Mouse (Mus musculus): ENCODE data around the gene D630045J12Rik. TPM values are rescaled to one million over a fixed set of nuclear protein-coding genes. Genes with fewer than 3 reads are reported as not detected.

Gene D630045J12Rik
- polyA plus RNA-seq (2014; fragmentation: Nextera tagmentation; extraction: Ambion mirVana): 3.0 TPM in 2 replicates

DNA sequence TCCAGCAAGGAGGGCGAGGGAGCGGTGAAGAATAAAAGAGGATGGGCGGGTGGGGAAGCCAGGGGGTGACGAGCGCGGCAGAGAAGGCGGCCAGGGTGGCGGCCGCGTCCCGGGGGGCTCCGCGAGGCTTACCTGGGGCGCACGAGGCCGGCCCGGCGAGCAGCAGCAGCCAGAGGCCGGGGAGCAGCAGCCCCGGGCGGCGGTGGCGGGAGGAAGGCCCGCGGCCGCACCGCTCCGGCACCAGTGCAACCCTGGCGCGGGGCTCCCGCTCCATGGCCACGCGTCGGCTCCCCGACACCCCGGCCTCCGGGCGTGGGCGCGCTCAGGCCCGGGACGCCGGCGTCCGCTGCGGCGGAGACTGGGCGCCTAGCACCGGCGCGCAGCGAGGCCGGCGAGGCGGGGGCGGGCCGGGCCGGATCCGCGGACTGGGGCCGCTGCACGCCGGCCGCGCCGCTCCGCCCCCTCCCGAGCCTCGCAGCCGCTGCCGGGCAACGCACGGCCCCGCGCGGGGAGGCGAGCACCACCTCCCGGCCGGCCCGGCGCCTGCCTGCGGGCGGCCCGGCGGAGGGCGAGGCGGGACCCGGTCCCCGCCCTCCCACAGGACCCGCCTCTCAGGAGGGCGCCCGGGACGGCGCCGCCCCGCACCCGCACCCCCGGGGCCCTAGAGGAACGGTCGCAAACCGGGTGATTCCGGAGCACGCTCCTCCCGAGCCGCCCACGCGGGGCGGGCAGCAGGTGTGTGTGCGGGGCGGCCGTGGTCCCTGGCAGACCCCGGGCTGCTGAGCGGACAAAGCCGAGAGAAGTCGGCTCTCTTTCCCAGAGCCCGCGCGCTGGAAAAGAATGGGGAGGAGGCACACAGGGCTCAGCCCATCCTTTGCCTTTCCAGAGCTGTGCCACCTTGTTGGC lies at the start of gene D630045J12Rik:
Gene D630045J12Rik (minus strand): TSS at position 274 of the 906 bp plus-strand sequence.
- WGBS: under 1% methylated on average over 100 of the region's 118 CpGs
- Histone ChIP-seq H3K9ac (ENCODE audit: low read depth, low read length) (peak within 1 kb of the TSS; percentile 80), H3K27me3 (replicated peaks; ENCODE audit: control insufficient read depth, insufficient read depth, low read length) (no peaks in the 10 kb centered on the region), H3K27ac (ENCODE audit: low read depth, low read length) (peak within 1 kb of the TSS; percentile 47), H3K4me3 (ENCODE audit: low read depth, low read length) (peak within 1 kb of the TSS; percentile 78), H3K36me3 (ENCODE audit: control insufficient read depth, insufficient read depth, low read length) (no peaks in the 10 kb centered on the region), H3K4me2 (peak within 1 kb of the TSS; percentile 97), H3K4me1 (replicated peaks; ENCODE audit: control insufficient read depth, insufficient read depth, low read length) (peaks cover 3% of the 10 kb centered on the region; the same call in 1 of the 2 replicates), H3K9me3 (ENCODE audit: control insufficient read depth, low read length) (no peaks in the 10 kb centered on the region)
- DNase-seq (ENCODE audit: low spot score) (peak; percentile 68), ATAC-seq (replicated peaks; ENCODE audit: low FRiP score) (peak; percentile 90)

DNA sequence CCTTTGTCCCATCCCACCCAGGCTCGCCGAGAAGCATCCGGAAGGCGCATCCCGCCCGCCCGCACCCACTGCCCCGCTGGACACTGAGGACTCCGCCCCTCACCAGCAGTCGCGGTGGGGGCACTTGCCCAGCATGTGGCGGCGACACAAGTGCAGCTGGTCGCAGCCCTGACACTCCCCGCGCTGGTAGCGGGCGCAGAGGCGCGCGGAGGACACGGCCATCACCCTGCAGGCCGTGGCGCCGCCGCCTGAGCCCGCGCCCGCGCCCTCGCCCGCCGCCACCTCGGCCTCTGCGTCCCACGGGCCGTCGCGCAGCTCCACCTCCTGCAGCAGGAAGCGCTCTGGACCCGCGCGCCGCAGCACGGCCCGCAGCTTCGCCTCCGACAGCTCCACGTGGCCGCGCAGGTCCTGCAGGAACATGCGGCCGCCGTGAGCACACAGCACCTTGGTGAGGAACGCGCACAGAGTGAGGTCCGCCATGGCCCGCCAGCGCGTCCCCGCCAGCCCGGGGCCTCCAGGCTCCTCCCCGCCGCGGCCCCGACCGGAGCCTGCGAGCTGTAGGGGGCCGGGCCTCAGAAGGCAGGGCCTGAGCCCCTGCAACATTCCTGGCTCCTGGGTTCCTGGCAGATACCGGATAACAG lies 45.1 kb upstream of the D630045J12Rik start, which contains the start of gene Zc3hav1l:
Gene Zc3hav1l (minus strand): TSS at position 499 of the 641 bp plus-strand sequence.
- under 1% methylated on average over 65 of the region's 70 CpGs for WGBS
- Histone ChIP-seq H3K36me3 (ENCODE audit: control insufficient read depth, insufficient read depth, low read length) (peaks cover 12% of the 10 kb centered on the region), H3K9me3 (ENCODE audit: control insufficient read depth, low read length) (no peaks in the 10 kb centered on the region), H3K27me3 (replicated peaks; ENCODE audit: control insufficient read depth, insufficient read depth, low read length) (no peaks in the 10 kb centered on the region), H3K4me3 (ENCODE audit: low read depth, low read length) (peak within 1 kb of the TSS; percentile 92), H3K4me1 (replicated peaks; ENCODE audit: control insufficient read depth, insufficient read depth, low read length) (peaks cover 9% of the 10 kb centered on the region), H3K27ac (ENCODE audit: low read depth, low read length) (peak within 1 kb of the TSS; percentile 95), H3K9ac (ENCODE audit: low read depth, low read length) (peak within 1 kb of the TSS; percentile 97), H3K4me2 (peak within 1 kb of the TSS; percentile 89)
- ATAC-seq (replicated peaks; ENCODE audit: low FRiP score): peak; percentile 95
- DNase-seq (ENCODE audit: low spot score): peak; percentile 84

DNA sequence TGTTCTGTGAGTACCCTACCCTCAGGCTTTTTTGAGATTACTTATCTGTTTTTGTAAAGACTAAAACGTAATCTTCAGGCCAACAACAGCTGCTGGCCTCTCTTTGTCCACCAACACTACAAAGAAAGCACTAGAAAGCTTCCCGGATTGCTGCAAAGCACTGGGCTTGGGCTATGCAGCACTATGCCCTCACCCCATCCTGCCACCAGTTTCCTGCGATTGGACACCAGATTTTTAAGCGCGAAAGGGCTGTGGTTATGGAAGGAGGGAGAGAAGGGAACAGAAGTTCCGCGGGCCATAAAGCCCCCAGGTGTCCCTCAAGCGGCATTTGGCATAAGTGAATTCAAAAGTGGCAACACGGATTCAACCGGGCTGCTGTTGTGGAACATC lies 44.4 kb upstream of the D630045J12Rik start:
- Histone ChIP-seq H3K36me3 (ENCODE audit: control insufficient read depth, insufficient read depth, low read length) (peaks cover 12% of the 10 kb centered on the region), H3K4me3 (ENCODE audit: low read depth, low read length) (peak overlapping the region; percentile 92), H3K27ac (ENCODE audit: low read depth, low read length) (peak overlapping the region; percentile 95), H3K9me3 (ENCODE audit: control insufficient read depth, low read length) (no peaks in the 10 kb centered on the region), H3K4me2 (peak overlapping the region; percentile 89), H3K27me3 (replicated peaks; ENCODE audit: control insufficient read depth, insufficient read depth, low read length) (no peaks in the 10 kb centered on the region), H3K9ac (ENCODE audit: low read depth, low read length) (peak overlapping the region; percentile 97), H3K4me1 (replicated peaks; ENCODE audit: control insufficient read depth, insufficient read depth, low read length) (peaks cover 9% of the 10 kb centered on the region)
- ATAC-seq (replicated peaks; ENCODE audit: low FRiP score): no peak
- 1% methylated on average over 10 of the region's 10 CpGs for WGBS
- peak; percentile 51 for DNase-seq (ENCODE audit: low spot score)

DNA sequence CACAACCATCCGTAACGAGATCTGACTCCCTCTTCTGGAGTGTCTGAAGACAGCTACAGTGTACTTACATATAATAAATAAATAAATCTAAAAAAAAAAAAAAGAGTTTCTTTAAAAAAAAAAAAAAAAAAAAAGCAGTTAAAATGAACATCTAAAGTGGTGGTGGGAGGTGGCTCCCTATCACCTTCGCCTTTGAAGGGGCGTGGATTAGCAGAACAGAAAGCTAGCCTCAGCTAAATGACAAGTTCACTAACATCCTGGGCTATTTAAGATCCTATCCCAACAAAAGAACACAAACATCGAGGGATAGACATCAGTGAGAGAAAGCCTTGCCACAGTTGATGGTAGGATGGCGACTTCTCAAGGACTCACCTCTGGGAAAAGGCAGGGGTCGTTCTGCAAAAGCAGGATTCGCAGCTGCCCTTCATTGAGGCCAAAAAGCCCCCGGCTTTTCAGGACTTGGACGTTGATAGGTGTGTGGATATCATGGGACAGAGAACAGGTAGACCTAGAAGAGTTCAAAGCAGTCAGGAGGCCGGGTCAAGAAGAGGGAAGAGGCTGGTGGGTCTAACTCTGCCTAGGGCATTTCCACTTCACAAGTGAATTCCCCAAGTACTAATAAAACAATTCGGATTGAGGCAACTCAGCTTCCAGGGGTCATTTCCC lies 43.9 kb upstream of the D630045J12Rik start:
- peak overlapping the region; percentile 97 for H3K9ac ChIP-seq (ENCODE audit: low read depth, low read length)
- no peaks in the 10 kb centered on the region for H3K27me3 ChIP-seq (replicated peaks; ENCODE audit: control insufficient read depth, insufficient read depth, low read length)
- 57% methylated on average over 12 of the region's 12 CpGs for WGBS
- peak overlapping the region; percentile 92 for H3K4me3 ChIP-seq (ENCODE audit: low read depth, low read length)
- ATAC-seq (replicated peaks; ENCODE audit: low FRiP score) (no peak), DNase-seq (ENCODE audit: low spot score) (no peak)
- peaks cover 12% of the 10 kb centered on the region for H3K36me3 ChIP-seq (ENCODE audit: control insufficient read depth, insufficient read depth, low read length)
- H3K9me3 ChIP-seq (ENCODE audit: control insufficient read depth, low read length): no peaks in the 10 kb centered on the region
- H3K4me1 ChIP-seq (replicated peaks; ENCODE audit: control insufficient read depth, insufficient read depth, low read length): peaks cover 9% of the 10 kb centered on the region
- no peak overlapping the region for H3K27ac ChIP-seq (ENCODE audit: low read depth, low read length)
- peak overlapping the region; percentile 89 for H3K4me2 ChIP-seq

DNA sequence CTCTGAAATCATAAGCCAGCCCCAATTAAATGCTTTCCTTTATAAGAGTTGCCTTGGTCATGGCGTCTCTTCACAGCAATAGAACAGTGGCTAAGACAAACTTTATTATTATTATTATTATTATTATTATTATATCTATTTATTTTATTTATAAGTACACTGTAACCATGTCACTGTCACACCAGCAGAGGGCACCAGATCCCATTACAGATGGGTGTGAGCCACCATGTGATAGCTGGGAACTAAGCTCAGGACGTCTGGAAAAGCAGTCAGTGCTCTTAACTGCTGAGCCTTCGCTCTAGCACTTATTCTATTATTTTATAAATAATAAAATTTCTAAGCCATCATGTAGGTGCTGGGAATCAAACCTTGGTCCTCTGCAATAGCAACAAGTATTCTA lies 39.9 kb upstream of the D630045J12Rik start:
- peaks cover 23% of the 10 kb centered on the region for H3K36me3 ChIP-seq (ENCODE audit: control insufficient read depth, insufficient read depth, low read length)
- peaks cover 3% of the 10 kb centered on the region; the same call in 1 of the 2 replicates for H3K4me1 ChIP-seq (replicated peaks; ENCODE audit: control insufficient read depth, insufficient read depth, low read length)
- no peaks in the 10 kb centered on the region for H3K27me3 ChIP-seq (replicated peaks; ENCODE audit: control insufficient read depth, insufficient read depth, low read length)
- no peaks in the 10 kb centered on the region for H3K9me3 ChIP-seq (ENCODE audit: control insufficient read depth, low read length)
- ATAC-seq (replicated peaks; ENCODE audit: low FRiP score): no peak
- H3K9ac ChIP-seq (ENCODE audit: low read depth, low read length): no peak overlapping the region
- WGBS: 70% methylated on average over 3 of the region's 3 CpGs
- DNase-seq (ENCODE audit: low spot score): no peak
- no peak overlapping the region for H3K4me3 ChIP-seq (ENCODE audit: low read depth, low read length)
- H3K4me2 ChIP-seq: no peak overlapping the region
- no peak overlapping the region for H3K27ac ChIP-seq (ENCODE audit: low read depth, low read length)

DNA sequence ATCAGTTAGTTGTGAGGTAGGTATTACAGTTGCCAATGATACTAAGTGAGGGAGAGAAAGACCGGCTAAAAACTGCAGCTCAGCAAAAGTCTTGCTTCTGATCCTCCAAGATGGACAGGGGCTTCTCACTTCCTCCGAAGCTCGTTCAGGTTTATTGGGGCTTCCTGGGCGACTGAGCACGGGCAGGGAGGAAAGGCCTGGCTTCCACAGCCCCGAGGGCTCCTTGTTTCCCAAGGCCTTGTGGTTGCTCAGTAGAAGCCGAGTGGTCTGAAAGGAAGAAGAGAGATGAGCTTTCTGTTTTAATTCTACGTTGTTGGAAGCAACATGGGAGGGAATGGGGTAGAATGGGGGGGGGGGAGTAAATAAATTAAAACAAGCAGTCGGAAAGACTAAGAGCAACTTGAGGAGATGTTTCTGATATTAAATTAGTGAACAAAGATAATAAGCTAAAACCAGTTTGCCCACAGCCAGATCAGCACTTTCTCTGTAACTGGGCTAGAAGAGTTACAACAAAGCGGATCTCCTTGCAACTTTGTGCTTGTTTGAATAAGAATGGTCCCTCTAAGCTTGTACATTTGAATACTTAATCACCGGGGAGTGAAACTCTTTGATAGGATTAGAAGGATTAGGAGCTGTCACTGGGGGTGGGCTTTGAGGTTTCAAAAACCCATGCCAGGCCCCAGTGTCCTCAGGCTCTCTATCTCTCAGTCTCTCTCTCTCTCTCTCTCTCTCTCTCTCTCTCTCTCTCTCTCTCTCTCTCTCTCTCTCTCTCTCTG lies 39.2 kb upstream of the D630045J12Rik start:
- H3K9ac ChIP-seq (ENCODE audit: low read depth, low read length): no peak overlapping the region
- DNase-seq (ENCODE audit: low spot score) (no peak), ATAC-seq (replicated peaks; ENCODE audit: low FRiP score) (no peak)
- 75% methylated on average over 11 of the region's 11 CpGs for whole genome bisulfite sequencing
- H3K27ac ChIP-seq (ENCODE audit: low read depth, low read length): no peak overlapping the region
- no peaks in the 10 kb centered on the region for H3K9me3 ChIP-seq (ENCODE audit: control insufficient read depth, low read length)
- H3K4me1 ChIP-seq (replicated peaks; ENCODE audit: control insufficient read depth, insufficient read depth, low read length): peaks cover under 1% of the 10 kb centered on the region; the same call in 1 of the 2 replicates
- H3K4me3 ChIP-seq (ENCODE audit: low read depth, low read length): no peak overlapping the region
- H3K27me3 ChIP-seq (replicated peaks; ENCODE audit: control insufficient read depth, insufficient read depth, low read length): no peaks in the 10 kb centered on the region
- H3K36me3 ChIP-seq (ENCODE audit: control insufficient read depth, insufficient read depth, low read length): peaks cover 26% of the 10 kb centered on the region
- H3K4me2 ChIP-seq: no peak overlapping the region

DNA sequence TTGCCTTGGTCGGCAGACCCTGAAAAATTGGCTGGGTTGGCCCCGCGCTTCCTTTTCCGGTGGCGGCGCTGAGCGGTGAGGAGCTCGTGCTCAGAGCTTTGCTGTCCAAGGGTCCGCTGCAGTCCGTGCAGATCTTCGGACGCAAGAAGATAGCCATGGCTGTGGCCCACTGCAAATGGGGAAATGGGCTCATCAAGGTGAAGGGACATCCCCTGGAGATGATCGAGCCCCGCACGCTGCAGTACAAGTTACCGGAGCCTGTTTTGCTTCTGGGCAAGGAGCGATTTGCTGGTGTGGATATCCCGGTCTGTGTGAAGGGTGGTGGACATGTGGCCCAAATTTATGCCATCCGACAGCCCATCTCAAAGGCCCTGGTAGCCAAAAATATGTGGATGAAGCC lies 30.6 kb upstream of the D630045J12Rik start:
- no peaks in the 10 kb centered on the region for H3K27me3 ChIP-seq (replicated peaks; ENCODE audit: control insufficient read depth, insufficient read depth, low read length)
- peaks cover 4% of the 10 kb centered on the region; the same call in 1 of the 2 replicates for H3K9me3 ChIP-seq (ENCODE audit: control insufficient read depth, low read length)
- DNase-seq (ENCODE audit: low spot score) (no peak), ATAC-seq (replicated peaks; ENCODE audit: low FRiP score) (no peak)
- 97% methylated on average over 19 of the region's 19 CpGs for WGBS
- no peak overlapping the region for H3K27ac ChIP-seq (ENCODE audit: low read depth, low read length)
- peaks cover 36% of the 10 kb centered on the region for H3K36me3 ChIP-seq (ENCODE audit: control insufficient read depth, insufficient read depth, low read length)
- H3K4me2 ChIP-seq: no peak overlapping the region
- H3K9ac ChIP-seq (ENCODE audit: low read depth, low read length): no peak overlapping the region
- no peaks in the 10 kb centered on the region for H3K4me1 ChIP-seq (replicated peaks; ENCODE audit: control insufficient read depth, insufficient read depth, low read length)
- H3K4me3 ChIP-seq (ENCODE audit: low read depth, low read length): no peak overlapping the region

DNA sequence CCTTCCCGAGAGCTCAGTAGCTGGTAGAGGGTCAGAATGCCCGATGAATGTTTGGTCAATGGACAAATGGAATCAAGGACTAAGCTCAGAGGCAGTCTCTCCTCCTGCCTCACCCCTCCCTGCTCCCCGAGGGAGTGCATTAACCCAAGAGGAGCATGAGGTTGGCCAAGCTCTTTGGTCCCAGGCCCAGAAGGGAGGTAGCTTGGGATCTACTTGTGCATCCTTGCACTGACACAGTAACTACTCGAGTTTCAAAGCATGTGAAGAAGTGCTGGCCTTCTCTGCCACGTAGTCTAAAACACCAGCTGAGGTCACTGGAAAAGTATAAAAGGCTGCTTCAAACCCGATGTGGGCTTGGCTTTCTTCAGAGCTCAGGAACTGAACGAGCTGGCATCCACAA lies 10.7 kb upstream of the D630045J12Rik start:
- Histone ChIP-seq H3K27me3 (replicated peaks; ENCODE audit: control insufficient read depth, insufficient read depth, low read length) (no peaks in the 10 kb centered on the region), H3K4me2 (no peak overlapping the region), H3K4me1 (replicated peaks; ENCODE audit: control insufficient read depth, insufficient read depth, low read length) (no peaks in the 10 kb centered on the region), H3K9ac (ENCODE audit: low read depth, low read length) (no peak overlapping the region), H3K27ac (ENCODE audit: low read depth, low read length) (no peak overlapping the region), H3K36me3 (ENCODE audit: control insufficient read depth, insufficient read depth, low read length) (no peaks in the 10 kb centered on the region), H3K9me3 (ENCODE audit: control insufficient read depth, low read length) (no peaks in the 10 kb centered on the region), H3K4me3 (ENCODE audit: low read depth, low read length) (no peak overlapping the region)
- DNase-seq (ENCODE audit: low spot score) (no peak), ATAC-seq (replicated peaks; ENCODE audit: low FRiP score) (no peak)
- WGBS: 63% methylated on average over 7 of the region's 7 CpGs

Measured in liver, embryonic 11.5 days (tissue).